Mouse (Mus musculus): ENCODE results near the gene Clpb.

DNA sequence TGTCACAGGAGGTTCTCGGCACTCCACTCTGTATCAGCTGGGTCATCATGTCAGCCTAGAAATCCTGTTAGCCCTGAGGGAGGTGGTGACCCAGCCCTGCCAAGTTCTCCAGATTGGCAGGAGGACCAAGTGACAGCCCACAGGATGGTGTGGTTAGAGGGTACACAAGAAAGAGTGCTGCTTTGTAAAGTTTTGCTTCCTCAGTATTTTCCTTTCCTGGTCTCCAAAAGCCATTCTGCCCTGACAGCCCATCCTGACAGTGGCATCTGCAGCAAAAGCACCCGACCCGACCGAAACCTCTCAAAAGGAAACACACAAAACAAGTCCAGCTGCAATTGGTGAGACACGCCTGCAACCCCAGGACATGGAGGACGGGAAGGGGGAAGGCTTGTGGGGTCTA is 180.8 kb downstream of the Clpb start:
- TF ChIP-seq CTCF (IDR thresholded peaks at IDR 0.05; ENCODE audit: borderline replicate concordance, insufficient read depth, low read length) (no peak), POLR2A (IDR thresholded peaks at IDR 0.05; ENCODE audit: low read depth, low read length) (no peak)

Data from embryonic fibroblast, embryonic 13.5 days (primary cell).